Mouse (Mus musculus) limb, embryonic 12.5 days (tissue): ENCODE results near the gene Ms4a15. TPM values are rescaled to one million over a fixed set of nuclear protein-coding genes. Genes with fewer than 3 reads are reported as not detected.

Source experiments
- ATAC-seq: fragments of 200-750 bp; cut with Nextera tagmentation; 2 replicates; pipeline ENCODE4 v1.8.0; 2017; ENCODE audit warnings: low read depth, moderate TSS enrichment; ENCODE audit not compliant: insufficient number of reproducible peaks, insufficient read depth, low FRiP score, low TSS enrichment
- H3K27ac ChIP-seq: fragments of 300-500 bp; sonication (generic); 2 replicates; pipeline ENCODE4 v1.5.1; 2016; ENCODE audit warnings: mild to moderate bottlenecking, moderate library complexity
- H3K27me3 ChIP-seq: fragments of 300-500 bp; sonication (generic); 2 replicates; pipeline ENCODE4 v1.6.1; 2016; ENCODE audit warnings: mild to moderate bottlenecking, moderate library complexity
- H3K36me3 ChIP-seq: fragments of 300-500 bp; sonication (generic); 2 replicates; pipeline ENCODE4 v1.6.1; 2016; ENCODE audit warnings: mild to moderate bottlenecking, moderate library complexity
- H3K4me1 ChIP-seq: fragments of 300-500 bp; sonication (generic); replicated peaks from 2 replicates; pipeline ENCODE4 v1.6.1; 2016
- H3K4me2 ChIP-seq: fragments of 300-500 bp; sonication (generic); 2 replicates; pipeline ENCODE4 v1.6.1; 2016; ENCODE audit warnings: mild to moderate bottlenecking, moderate library complexity
- H3K4me3 ChIP-seq: fragments of 300-500 bp; sonication (generic); replicated peaks from 2 replicates; pipeline ENCODE4 v1.5.1; 2016; ENCODE audit warnings: mild to moderate bottlenecking
- H3K9ac ChIP-seq: fragments of 300-500 bp; sonication (generic); replicated peaks from 2 replicates; pipeline ENCODE4 v1.6.1; 2016; ENCODE audit warnings: mild to moderate bottlenecking, moderate library complexity
- H3K9me3 ChIP-seq: fragments of 300-500 bp; sonication (generic); 2 replicates; pipeline ENCODE4 v1.6.1; 2016; ENCODE audit warnings: mild to moderate bottlenecking, moderate library complexity
- WGBS: fragments of 180-500 bp; shearing (Covaris S2); methylation state at CpG from one replicate; pipeline ENCODE4 v1.1.7; 2016; 5-methylcytosine and 5-hydroxymethylcytosine counted together
- polyA plus RNA-seq: library from polyadenylated mRNA; unstranded; fragments of >200 nt; fragmentation: Nextera tagmentation; extraction: Ambion mirVana; gene quantifications from 2 replicates; pipeline ENCODE4 v1.2.1, GENCODE M21; 2016

Gene Ms4a15
- polyA plus RNA-seq, 1 experiment from 2014 or later: not detected

DNA sequence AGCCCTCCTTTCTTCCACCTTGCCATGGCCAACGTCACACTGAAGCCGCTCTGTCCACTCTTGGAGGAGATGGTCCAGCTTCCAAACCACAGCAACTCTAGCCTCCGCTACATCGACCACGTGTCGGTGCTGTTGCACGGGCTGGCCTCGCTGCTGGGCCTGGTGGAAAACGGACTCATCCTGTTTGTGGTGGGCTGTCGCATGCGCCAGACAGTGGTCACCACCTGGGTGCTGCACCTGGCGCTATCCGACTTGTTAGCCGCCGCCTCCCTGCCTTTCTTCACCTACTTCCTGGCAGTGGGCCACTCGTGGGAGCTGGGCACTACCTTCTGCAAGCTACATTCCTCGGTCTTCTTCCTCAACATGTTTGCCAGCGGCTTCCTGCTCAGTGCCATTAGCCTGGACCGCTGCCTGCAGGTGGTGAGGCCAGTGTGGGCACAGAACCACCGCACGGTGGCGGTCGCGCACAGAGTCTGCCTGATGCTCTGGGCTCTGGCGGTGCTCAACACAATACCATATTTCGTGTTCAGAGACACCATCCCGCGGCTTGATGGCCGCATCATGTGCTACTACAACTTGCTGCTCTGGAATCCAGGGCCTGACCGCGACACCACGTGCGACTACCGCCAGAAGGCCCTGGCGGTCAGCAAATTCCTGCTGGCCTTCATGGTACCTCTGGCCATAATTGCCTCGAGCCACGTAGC lies 52.8 kb downstream of the Ms4a15 start:
- H3K9ac ChIP-seq: peak overlapping the region; percentile 56
- peaks cover 12% of the 10 kb centered on the region; the same call in 1 of the 2 replicates for H3K4me1 ChIP-seq
- no peak overlapping the region for H3K27ac ChIP-seq
- 19% methylated on average over 37 of the region's 37 CpGs for WGBS
- H3K36me3 ChIP-seq: peaks cover 34% of the 10 kb centered on the region
- peak; percentile 93 for ATAC-seq
- H3K4me3 ChIP-seq: peak overlapping the region; percentile 42
- H3K4me2 ChIP-seq: peak overlapping the region; percentile 75
- H3K27me3 ChIP-seq: no peaks in the 10 kb centered on the region
- no peaks in the 10 kb centered on the region for H3K9me3 ChIP-seq

DNA sequence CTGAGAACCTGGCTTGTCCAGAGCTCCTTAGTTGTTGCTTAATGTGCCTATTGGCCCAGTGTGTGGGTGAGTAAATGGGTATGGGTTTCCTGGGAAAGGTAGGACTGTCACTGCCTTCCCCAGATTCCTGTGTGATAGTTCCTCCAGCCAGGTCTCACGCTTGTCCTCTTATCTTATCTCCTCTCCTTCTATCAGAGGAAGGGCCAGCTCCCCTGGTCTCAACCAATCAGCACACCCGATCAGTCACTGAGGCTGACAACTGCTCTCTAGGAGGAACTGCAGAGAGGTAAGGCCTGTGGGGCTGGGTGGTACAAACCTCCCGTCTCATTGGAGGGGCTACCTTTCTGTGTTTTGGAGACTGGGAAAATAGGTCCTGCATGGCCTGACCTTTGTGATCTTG lies 54.3 kb downstream of the Ms4a15 start:
- 39% methylated on average over 3 of the region's 3 CpGs for WGBS
- Histone ChIP-seq H3K9me3 (no peaks in the 10 kb centered on the region), H3K36me3 (peaks cover 20% of the 10 kb centered on the region), H3K27ac (no peak overlapping the region), H3K4me3 (no peak overlapping the region), H3K9ac (no peak overlapping the region), H3K4me1 (peaks cover 12% of the 10 kb centered on the region; the same call in 1 of the 2 replicates), H3K4me2 (no peak overlapping the region), H3K27me3 (no peaks in the 10 kb centered on the region)
- no peak for ATAC-seq

GRCm38 (mm10) chr19:10937110-10937563 lies 55.9 kb downstream of the Ms4a15 start, which contains the start of gene Ptgdr2:
TSS of gene Ptgdr2 (plus strand) at chr19:10937160.
- Histone ChIP-seq H3K4me1 (peaks cover 12% of the 10 kb centered on the region; the same call in 1 of the 2 replicates), H3K9me3 (no peaks in the 10 kb centered on the region), H3K4me2 (no peak within 1 kb of the TSS), H3K27ac (no peak within 1 kb of the TSS), H3K27me3 (no peaks in the 10 kb centered on the region), H3K4me3 (no peak within 1 kb of the TSS), H3K36me3 (peaks cover 3% of the 10 kb centered on the region), H3K9ac (no peak within 1 kb of the TSS)
- WGBS: 40% methylated on average over 5 of the region's 5 CpGs
- ATAC-seq: no peak

- no peak overlapping the region for H3K4me2 ChIP-seq
- H3K4me3 ChIP-seq: no peak overlapping the region
- 88% methylated on average over 5 of the region's 5 CpGs for WGBS
- no peaks in the 10 kb centered on the region for H3K36me3 ChIP-seq
- H3K4me1 ChIP-seq: peaks cover 8% of the 10 kb centered on the region; the same call in 1 of the 2 replicates
- no peak overlapping the region for H3K27ac ChIP-seq
- H3K9ac ChIP-seq: no peak overlapping the region
- H3K27me3 ChIP-seq: no peaks in the 10 kb centered on the region
- ATAC-seq: no peak
- H3K9me3 ChIP-seq: no peaks in the 10 kb centered on the region
These were observed 57.0 kb downstream of the Ms4a15 start for GRCm38 (mm10) chr19:10936077-10936476.

DNA sequence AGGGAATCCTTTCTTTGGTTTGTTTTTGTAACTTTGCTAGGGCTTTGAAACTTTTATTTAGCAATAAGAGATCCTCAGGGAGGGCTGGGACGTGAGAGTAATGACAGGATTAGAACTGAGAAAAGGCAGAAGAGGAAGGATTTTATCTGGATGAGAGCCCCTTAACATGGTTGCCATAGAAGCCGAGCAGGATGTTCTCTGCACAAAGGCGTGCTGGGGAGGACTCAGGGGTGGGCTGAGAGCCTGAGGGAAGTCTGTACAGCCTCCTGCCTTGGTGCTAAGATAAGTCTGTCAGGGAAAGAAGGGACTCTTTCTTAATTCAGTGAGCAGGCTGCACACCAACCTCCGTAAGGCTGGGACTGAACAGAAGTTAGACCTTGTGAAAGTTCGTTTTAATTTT lies 58.0 kb downstream of the Ms4a15 start:
- no peak for ATAC-seq
- no peaks in the 10 kb centered on the region for H3K36me3 ChIP-seq
- H3K4me3 ChIP-seq: no peak overlapping the region
- 66% methylated on average over 5 of the region's 5 CpGs for WGBS
- H3K27ac ChIP-seq: no peak overlapping the region
- H3K4me2 ChIP-seq: no peak overlapping the region
- no peak overlapping the region for H3K9ac ChIP-seq
- no peaks in the 10 kb centered on the region for H3K9me3 ChIP-seq
- peaks cover under 1% of the 10 kb centered on the region; the same call in 1 of the 2 replicates for H3K4me1 ChIP-seq
- no peaks in the 10 kb centered on the region for H3K27me3 ChIP-seq

GRCm38 (mm10) chr19:10930641-10931040 lies 62.4 kb downstream of the Ms4a15 start:
- H3K9me3 ChIP-seq: no peaks in the 10 kb centered on the region
- no peak overlapping the region for H3K4me3 ChIP-seq
- no peak overlapping the region for H3K9ac ChIP-seq
- peaks cover 15% of the 10 kb centered on the region; the same call in 1 of the 2 replicates for H3K4me1 ChIP-seq
- H3K27ac ChIP-seq: no peak overlapping the region
- no peaks in the 10 kb centered on the region for H3K36me3 ChIP-seq
- no peaks in the 10 kb centered on the region for H3K27me3 ChIP-seq
- no peak for ATAC-seq
- 91% methylated on average over 2 of the region's 2 CpGs for WGBS
- no peak overlapping the region for H3K4me2 ChIP-seq

Other genes starting within 250 kb of the Ms4a15 start
- not detected in 2 replicates for gene Cd6, start 163.2 kb downstream of the Ms4a15 start, polyA plus RNA-seq
- 0.23 and 0.44 TPM in 2 replicates for gene Slc15a3, start 153.5 kb downstream of the Ms4a15 start, polyA plus RNA-seq
- 137 and 142 TPM in 2 replicates for gene Tmem132a, start 123.3 kb downstream of the Ms4a15 start, polyA plus RNA-seq
- 68.7 and 73.7 TPM in 2 replicates for gene Tmem109, start 111.2 kb downstream of the Ms4a15 start, polyA plus RNA-seq
- 44.9 and 50.3 TPM in 2 replicates for gene Prpf19, start 98.0 kb downstream of the Ms4a15 start, polyA plus RNA-seq
- gene Zp1, start 72.6 kb downstream of the Ms4a15 start, polyA plus RNA-seq: not detected in 2 replicates
- gene Ptgdr2, start 56.1 kb downstream of the Ms4a15 start, polyA plus RNA-seq: 0.10 TPM in 1 of 2 replicates, not detected in the other
- 33.2 and 33.9 TPM in 2 replicates for gene Ccdc86, start 44.0 kb downstream of the Ms4a15 start, polyA plus RNA-seq
- not detected in 2 replicates for gene Ms4a10, start 18.6 kb downstream of the Ms4a15 start, polyA plus RNA-seq
- not detected in 2 replicates for gene Ms4a18, start 24.8 kb upstream of the Ms4a15 start, polyA plus RNA-seq
- not detected in 2 replicates for gene Ms4a8a, start 87.9 kb upstream of the Ms4a15 start, polyA plus RNA-seq
- gene 1700017D01Rik, start 137.6 kb upstream of the Ms4a15 start, polyA plus RNA-seq: not detected in 2 replicates
- not detected in 2 replicates for gene 1700025F22Rik, start 172.1 kb upstream of the Ms4a15 start, polyA plus RNA-seq
- gene Ms4a13, start 203.5 kb upstream of the Ms4a15 start, polyA plus RNA-seq: not detected in 2 replicates
- gene Ms4a12, start 239.2 kb upstream of the Ms4a15 start, polyA plus RNA-seq: not detected in 2 replicates